23 mouse cellular contexts compared by ENCODE assay signal in the genomic region with DNA sequence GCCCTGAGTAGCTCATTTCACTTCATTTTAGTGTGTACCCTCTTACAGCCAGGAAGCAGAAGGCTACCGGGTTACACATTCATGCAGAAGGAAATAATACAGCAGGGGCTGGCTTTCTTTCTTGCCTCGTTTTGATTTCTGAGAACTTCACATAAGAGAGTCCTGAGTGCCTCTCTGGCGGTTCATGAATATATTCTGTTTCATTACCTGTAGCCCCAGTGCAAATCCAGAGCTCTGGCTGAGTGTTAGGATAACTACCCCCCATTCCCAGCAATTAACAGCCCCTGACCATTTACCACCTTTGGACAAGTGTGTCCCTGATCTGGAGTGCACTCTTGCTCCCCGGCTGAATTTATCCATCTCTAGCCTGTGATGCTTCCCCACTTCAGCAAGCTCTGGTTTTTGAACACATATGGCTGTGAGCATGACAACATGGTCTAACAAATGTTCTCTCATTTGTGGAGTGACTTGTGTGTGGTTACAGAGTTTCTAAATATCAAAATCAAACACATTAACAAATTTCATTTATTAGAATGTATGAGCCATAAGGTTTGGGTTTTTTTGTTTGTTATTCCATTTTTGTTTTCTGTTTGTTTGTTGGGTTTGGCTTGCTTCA.
A peak's percentile ranks its signal among the peaks of the same experiment; 100 is the strongest.
DNase-seq lines count a peak whose midpoint lies in the region; ATAC-seq and TF ChIP-seq lines count a peak whose summit lies in the region.
"Had no signal": no experiment of that assay in that cellular context is flagged by ENCODE, and none has a peak within 500 bp of the region (broad histone marks: within the 10 kb centered on the region; RNA-seq: fewer than 3 reads in every experiment).

No protein-coding gene starts in this region.

- H3K27ac ChIP-seq in lung, embryonic 16.5 days (ENCODE audit: low read length) = no peak overlapping the region
- H3K27ac ChIP-seq in forebrain, embryonic 16.5 days (ENCODE audit: low read length) = peak overlapping the region; percentile 50; the same call in 1 of the 2 replicates
- no peak overlapping the region for H3K27ac ChIP-seq in kidney, embryonic 15.5 days
- H3K27ac ChIP-seq: hindbrain, embryonic 10.5 days; kidney, postnatal 0 days; liver, embryonic 14.5 days; lung, embryonic 15.5 days; stomach, embryonic 15.5 days had no signal

- no peaks in the 10 kb centered on the region for H3K36me3 ChIP-seq in lung, embryonic 16.5 days (ENCODE audit: control insufficient read depth, insufficient read depth, low read length)
- no peaks in the 10 kb centered on the region for H3K36me3 ChIP-seq in forebrain, embryonic 16.5 days (ENCODE audit: control insufficient read depth, insufficient read depth)
- H3K36me3 ChIP-seq in kidney, embryonic 15.5 days = no peaks in the 10 kb centered on the region
- H3K36me3 ChIP-seq: hindbrain, embryonic 10.5 days; lung, embryonic 15.5 days; stomach, embryonic 15.5 days had no signal

- no peaks in the 10 kb centered on the region for H3K27me3 ChIP-seq in lung, embryonic 16.5 days (ENCODE audit: control insufficient read depth, insufficient read depth, low read depth, low read length)
- no peaks in the 10 kb centered on the region for H3K27me3 ChIP-seq in forebrain, embryonic 16.5 days (replicated peaks; ENCODE audit: control insufficient read depth, insufficient read depth, low read length)
- H3K27me3 ChIP-seq in kidney, embryonic 15.5 days = no peaks in the 10 kb centered on the region
- H3K27me3 ChIP-seq: lung, embryonic 15.5 days; stomach, embryonic 15.5 days had no signal

- H3K9me3 ChIP-seq in lung, embryonic 16.5 days (ENCODE audit: control insufficient read depth, low read length) = no peaks in the 10 kb centered on the region
- no peaks in the 10 kb centered on the region for H3K9me3 ChIP-seq in forebrain, embryonic 16.5 days (ENCODE audit: control insufficient read depth, low read length)
- H3K9me3 ChIP-seq in kidney, embryonic 15.5 days (replicated peaks) = no peaks in the 10 kb centered on the region
- H3K9me3 ChIP-seq: hindbrain, embryonic 10.5 days; lung, embryonic 15.5 days; stomach, embryonic 15.5 days had no signal

- 0 out of 2 replicates have a peak, but pooled peaks have one; percentile 26 for ATAC-seq in lung, embryonic 16.5 days (ENCODE audit: low read depth)
- ATAC-seq in forebrain, embryonic 16.5 days = no peak
- ATAC-seq in kidney, embryonic 15.5 days (replicated peaks; ENCODE audit: low FRiP score) = no peak
- ATAC-seq: CD4-positive, CD25-positive, alpha-beta regulatory T cell, adult 4 months; hindbrain, embryonic 16.5 days had no signal

- TF ChIP-seq POLR2A in lung, adult 2 months (IDR thresholded peaks at IDR 0.05; ENCODE audit: borderline replicate concordance, extremely low read depth, low read depth, low read length) = no peak

- no peak for TF ChIP-seq CTCF in lung, adult 2 months (IDR thresholded peaks at IDR 0.05; ENCODE audit: insufficient read depth, low read length)

- H3K4me1 ChIP-seq in lung, embryonic 16.5 days (replicated peaks; ENCODE audit: control insufficient read depth, insufficient read depth, low read length) = peaks cover 5% of the 10 kb centered on the region
- H3K4me1 ChIP-seq in lung, adult 2 months (ENCODE audit: control insufficient read depth, insufficient read depth, low read length) = peaks cover 18% of the 10 kb centered on the region
- H3K4me1 ChIP-seq in forebrain, embryonic 16.5 days (replicated peaks; ENCODE audit: control insufficient read depth, insufficient read depth, low read length) = peaks cover 35% of the 10 kb centered on the region
- peaks cover 18% of the 10 kb centered on the region for H3K4me1 ChIP-seq in kidney, embryonic 15.5 days
- H3K4me1 ChIP-seq: lung, embryonic 15.5 days; stomach, embryonic 15.5 days had no signal

- DNase-seq in layer of hippocampus, adult 11-12 months (ENCODE audit: low spot score) = peak; percentile 50
- no peak for DNase-seq in layer of hippocampus, postnatal 10 days (ENCODE audit: low spot score in 2 of 2)
- DNase-seq in lung, adult 2 months = no peak
- DNase-seq in brain, adult 2 months (ENCODE audit: low read depth, low spot score) = peak; percentile 20
- DNase-seq: adrenal gland, postnatal 14 days; cerebellum, adult 18-20 months; gastrocnemius, postnatal 14 days; heart, postnatal 14 days; kidney, adult 2 months; kidney, postnatal 4 days; liver; right cerebral cortex, postnatal 25 days had no signal

- no peak overlapping the region for H3K4me2 ChIP-seq in lung, embryonic 16.5 days (ENCODE audit: low read depth, low read length)
- no peak overlapping the region for H3K4me2 ChIP-seq in forebrain, embryonic 16.5 days (ENCODE audit: low read length)
- no peak overlapping the region for H3K4me2 ChIP-seq in kidney, embryonic 15.5 days
- H3K4me2 ChIP-seq: lung, embryonic 15.5 days; stomach, embryonic 15.5 days had no signal

- no peak overlapping the region for H3K9ac ChIP-seq in lung, embryonic 16.5 days (ENCODE audit: low read length)
- no peak overlapping the region for H3K9ac ChIP-seq in forebrain, embryonic 16.5 days (replicated peaks; ENCODE audit: low read depth, low read length)
- no peak overlapping the region for H3K9ac ChIP-seq in kidney, embryonic 15.5 days
- H3K9ac ChIP-seq: liver, embryonic 14.5 days; lung, embryonic 15.5 days; stomach, embryonic 15.5 days had no signal

- WGBS in lung, embryonic 16.5 days = 40% methylated on average over 4 of the region's 4 CpGs
- 43% methylated on average over 4 of the region's 4 CpGs for WGBS in lung, adult 2 months
- WGBS in forebrain, embryonic 16.5 days = 16% methylated on average over 4 of the region's 4 CpGs
- 52% methylated on average over 4 of the region's 4 CpGs for WGBS in kidney, embryonic 15.5 days

- no peak overlapping the region for H3K4me3 ChIP-seq in lung, embryonic 16.5 days (ENCODE audit: low read length)
- no peak overlapping the region for H3K4me3 ChIP-seq in lung, adult 2 months (replicated peaks; ENCODE audit: extremely low read depth, low read depth, low read length)
- H3K4me3 ChIP-seq in forebrain, embryonic 16.5 days (replicated peaks; ENCODE audit: low read length) = no peak overlapping the region
- no peak overlapping the region for H3K4me3 ChIP-seq in kidney, embryonic 15.5 days (replicated peaks)
- H3K4me3 ChIP-seq: erythroblast, embryonic 14.5 days; hindbrain, embryonic 10.5 days; lung, embryonic 15.5 days; stomach, embryonic 15.5 days had no signal

Comparison
In these comparisons a context has a peak if more than half of its experiments do, and no peak if none do; other contexts are left out.
1. DNase-seq: peak in layer of hippocampus, adult 11-12 months (single experiment) and brain, adult 2 months (single experiment); none in layer of hippocampus, postnatal 10 days (0 of 2) and lung, adult 2 months (single experiment).